Mouse (Mus musculus) embryonic facial prominence, embryonic 13.5 days (tissue): ENCODE measurements around the gene Pitx3. TPM values are rescaled to one million over a fixed set of nuclear protein-coding genes. Genes with fewer than 3 reads are reported as not detected.
A peak's percentile ranks its signal among the peaks of the same experiment; 100 is the strongest.
"Not testable (repeated sequence)": the region's sequence is repeated elsewhere in the genome, so short reads cannot be mapped to it uniquely, and the experiment has no call there.

Experiments used
- ATAC-seq: fragments of 200-750 bp; cut with Nextera tagmentation; 2 replicates; pipeline ENCODE4 v1.8.0; 2017; ENCODE audit warnings: low read depth; ENCODE audit not compliant: insufficient number of reproducible peaks, insufficient read depth, low FRiP score, low TSS enrichment
- H3K27ac ChIP-seq: fragments of 300-500 bp; sonication (generic); 2 replicates; pipeline ENCODE4 v1.5.1; 2015; ENCODE audit warnings: moderate library complexity, mild to moderate bottlenecking, inconsistent platforms
- H3K27me3 ChIP-seq: fragments of 300-500 bp; sonication (generic); 2 replicates; pipeline ENCODE4 v1.6.1; 2015; ENCODE audit warnings: mild to moderate bottlenecking, inconsistent platforms
- H3K36me3 ChIP-seq: fragments of 300-500 bp; sonication (generic); 2 replicates; pipeline ENCODE4 v1.6.1; 2015; ENCODE audit warnings: mild to moderate bottlenecking, inconsistent platforms
- H3K4me1 ChIP-seq: fragments of 300-500 bp; sonication (generic); 2 replicates; pipeline ENCODE4 v1.6.1; 2015; ENCODE audit warnings: inconsistent platforms
- H3K4me2 ChIP-seq: fragments of 300-500 bp; sonication (generic); 2 replicates; pipeline ENCODE4 v1.6.1; 2015; ENCODE audit warnings: moderate library complexity, mild to moderate bottlenecking, inconsistent platforms
- H3K4me3 ChIP-seq: fragments of 300-500 bp; sonication (generic); 2 replicates; pipeline ENCODE4 v1.5.1; 2015; ENCODE audit warnings: mild to moderate bottlenecking, inconsistent platforms
- H3K9ac ChIP-seq: fragments of 300-500 bp; sonication (generic); 2 replicates; pipeline ENCODE4 v1.6.1; 2015; ENCODE audit warnings: mild to moderate bottlenecking, inconsistent platforms
- H3K9me3 ChIP-seq: fragments of 300-500 bp; sonication (generic); 2 replicates; pipeline ENCODE4 v1.6.1; 2016; ENCODE audit warnings: inconsistent platforms
- WGBS: fragments of 180-500 bp; shearing (Covaris S2); methylation state at CpG from one replicate; pipeline ENCODE4 v1.1.7; 2015; ENCODE audit warnings: mixed read lengths; 5-methylcytosine and 5-hydroxymethylcytosine counted together
- polyA plus RNA-seq: library from polyadenylated mRNA; unstranded; fragments of >200 nt; fragmentation: Nextera tagmentation; extraction: Ambion mirVana; gene quantifications from 2 replicates; pipeline ENCODE4 v1.2.1, GENCODE M21; 2015

Pitx3 gene
- polyA plus RNA-seq, 1 experiment from 2014 or later = 2.5 TPM

GRCm38 (mm10) chr19:46131283-46131682, 16.8 kb downstream of the Pitx3 start:
- H3K9me3 ChIP-seq = no peaks in the 10 kb centered on the region
- WGBS = 6% methylated on average over 8 of the region's 8 CpGs
- ATAC-seq = no peak
- no peaks in the 10 kb centered on the region for H3K36me3 ChIP-seq
- peaks cover 16% of the 10 kb centered on the region for H3K4me1 ChIP-seq
- H3K4me3 ChIP-seq = peak overlapping the region; percentile 32
- no peak overlapping the region for H3K9ac ChIP-seq
- H3K27ac ChIP-seq = no peak overlapping the region
- H3K27me3 ChIP-seq = peaks cover 73% of the 10 kb centered on the region
- peak overlapping the region; percentile 52 for H3K4me2 ChIP-seq

- H3K27ac ChIP-seq, H3K9me3 ChIP-seq, H3K36me3 ChIP-seq, ATAC-seq, H3K4me1 ChIP-seq, H3K4me2 ChIP-seq, H3K9ac ChIP-seq, H3K4me3 ChIP-seq: not testable (repeated sequence)
- H3K27me3 ChIP-seq = peaks cover 59% of the 10 kb centered on the region
- 77% methylated on average over 6 of the region's 6 CpGs for WGBS
Measured at GRCm38 (mm10) chr19:46129737-46130136, 18.4 kb downstream of the Pitx3 start.

GRCm38 (mm10) chr19:46126301-46126700, 21.8 kb downstream of the Pitx3 start:
- no peak overlapping the region for H3K27ac ChIP-seq
- H3K27me3 ChIP-seq = peaks cover 28% of the 10 kb centered on the region
- H3K9me3 ChIP-seq = no peaks in the 10 kb centered on the region
- no peaks in the 10 kb centered on the region for H3K4me1 ChIP-seq
- no peak overlapping the region for H3K4me3 ChIP-seq
- H3K9ac ChIP-seq = no peak overlapping the region
- H3K4me2 ChIP-seq = no peak overlapping the region
- WGBS = 85% methylated on average over 4 of the region's 4 CpGs
- no peaks in the 10 kb centered on the region for H3K36me3 ChIP-seq
- ATAC-seq = no peak

GRCm38 (mm10) chr19:46124651-46125050, 23.5 kb downstream of the Pitx3 start:
- no peak overlapping the region for H3K9ac ChIP-seq
- ATAC-seq = no peak
- no peak overlapping the region for H3K27ac ChIP-seq
- no peaks in the 10 kb centered on the region for H3K4me1 ChIP-seq
- H3K27me3 ChIP-seq = peaks cover 14% of the 10 kb centered on the region; the same call in 1 of the 2 replicates
- H3K9me3 ChIP-seq = no peaks in the 10 kb centered on the region
- H3K36me3 ChIP-seq = no peaks in the 10 kb centered on the region
- no peak overlapping the region for H3K4me2 ChIP-seq
- H3K4me3 ChIP-seq = no peak overlapping the region

- Histone ChIP-seq H3K9me3 (no peaks in the 10 kb centered on the region), H3K27ac (no peak overlapping the region), H3K36me3 (no peaks in the 10 kb centered on the region), H3K27me3 (peaks cover 14% of the 10 kb centered on the region; the same call in 1 of the 2 replicates), H3K4me3 (no peak overlapping the region), H3K9ac (no peak overlapping the region), H3K4me1 (no peaks in the 10 kb centered on the region), H3K4me2 (no peak overlapping the region)
- ATAC-seq = no peak
- 82% methylated on average over 3 of the region's 3 CpGs for WGBS
Measured at GRCm38 (mm10) chr19:46123876-46124275, 24.2 kb downstream of the Pitx3 start.

GRCm38 (mm10) chr19:46120872-46121271, 27.3 kb downstream of the Pitx3 start:
- no peaks in the 10 kb centered on the region for H3K9me3 ChIP-seq
- no peaks in the 10 kb centered on the region for H3K36me3 ChIP-seq
- no peak overlapping the region for H3K27ac ChIP-seq
- 70% methylated on average over 6 of the region's 6 CpGs for WGBS
- 0 out of 2 replicates have a peak, but pooled peaks cover 3% of the 10 kb centered on the region for H3K27me3 ChIP-seq
- no peak for ATAC-seq
- no peak overlapping the region for H3K9ac ChIP-seq
- H3K4me1 ChIP-seq = no peaks in the 10 kb centered on the region
- no peak overlapping the region for H3K4me3 ChIP-seq
- no peak overlapping the region for H3K4me2 ChIP-seq

DNA sequence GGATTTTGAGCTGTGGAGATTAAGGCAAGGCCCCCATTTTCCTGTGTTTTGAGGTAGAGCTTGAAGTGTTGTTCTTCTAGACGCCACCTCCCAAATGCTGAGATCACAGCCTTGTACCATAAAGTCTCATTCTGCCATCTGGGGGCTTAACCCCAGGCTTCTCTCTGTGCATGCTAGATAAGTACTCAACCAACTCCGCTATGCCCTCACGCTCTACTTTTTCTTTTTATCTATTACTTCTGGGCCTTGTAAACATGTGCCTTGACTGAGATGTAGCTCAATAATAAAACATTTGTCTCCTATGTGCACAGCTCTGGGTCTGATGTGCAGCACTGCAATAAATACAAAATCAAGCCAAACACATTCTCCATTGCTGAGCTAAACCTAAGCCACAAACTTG, 28.7 kb downstream of the Pitx3 start:
- H3K4me1 ChIP-seq = no peaks in the 10 kb centered on the region
- H3K4me2 ChIP-seq = no peak overlapping the region
- no peaks in the 10 kb centered on the region for H3K36me3 ChIP-seq
- 86% methylated on average over 3 of the region's 3 CpGs for WGBS
- no peaks in the 10 kb centered on the region for H3K9me3 ChIP-seq
- H3K27me3 ChIP-seq = 0 out of 2 replicates have a peak, but pooled peaks cover 3% of the 10 kb centered on the region
- no peak overlapping the region for H3K27ac ChIP-seq
- ATAC-seq = no peak
- no peak overlapping the region for H3K4me3 ChIP-seq
- no peak overlapping the region for H3K9ac ChIP-seq

DNA sequence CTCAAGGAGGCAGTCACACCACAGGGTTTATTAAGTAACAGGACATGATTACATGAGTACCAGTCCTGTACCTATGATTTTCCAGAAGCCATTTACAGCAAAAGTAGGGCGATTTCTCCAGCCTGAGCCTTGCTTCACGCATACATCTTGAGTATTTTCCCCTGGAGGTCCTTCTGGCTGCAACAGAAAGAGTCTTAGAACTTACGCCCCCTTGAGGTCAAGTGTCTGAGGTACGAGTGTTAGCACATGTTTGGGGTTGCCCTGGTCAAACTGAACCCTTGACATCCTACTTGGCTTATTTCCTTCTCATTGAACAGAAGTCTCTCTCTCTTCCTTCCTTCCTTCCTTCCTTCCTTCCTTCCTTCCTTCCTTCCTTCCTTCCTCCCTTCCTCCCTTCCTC, 33.5 kb downstream of the Pitx3 start:
- H3K4me3 ChIP-seq = no peak overlapping the region
- no peak overlapping the region for H3K27ac ChIP-seq
- no peak overlapping the region for H3K4me2 ChIP-seq
- ATAC-seq = no peak
- no peak overlapping the region for H3K9ac ChIP-seq
- no peaks in the 10 kb centered on the region for H3K27me3 ChIP-seq
- WGBS = 55% methylated on average over 4 of the region's 4 CpGs
- H3K9me3 ChIP-seq = no peaks in the 10 kb centered on the region
- H3K36me3 ChIP-seq = no peaks in the 10 kb centered on the region
- H3K4me1 ChIP-seq = no peaks in the 10 kb centered on the region

DNA sequence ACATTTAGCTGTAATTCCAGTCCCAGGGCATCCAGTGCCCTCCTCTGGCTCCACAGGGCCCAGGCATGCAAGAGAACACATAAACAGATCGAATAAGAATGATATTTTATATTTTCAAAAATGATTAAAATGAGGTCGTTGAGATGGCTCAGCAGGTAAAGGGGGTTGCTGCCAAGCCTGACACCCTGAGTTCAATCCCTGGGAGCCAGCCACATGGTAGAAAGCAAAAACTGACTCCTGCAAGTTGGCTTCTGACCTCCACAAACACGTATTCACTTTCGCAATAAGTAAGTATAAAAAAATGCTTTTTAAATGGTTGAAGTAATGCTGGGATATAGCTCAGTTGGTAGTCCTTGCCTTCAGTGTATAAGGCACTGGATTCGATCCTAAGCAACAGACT, 37.3 kb downstream of the Pitx3 start:
- Histone ChIP-seq H3K4me3 (no peak overlapping the region), H3K27me3 (no peaks in the 10 kb centered on the region), H3K4me1 (no peaks in the 10 kb centered on the region), H3K27ac (no peak overlapping the region), H3K36me3 (no peaks in the 10 kb centered on the region), H3K9me3 (no peaks in the 10 kb centered on the region), H3K4me2 (no peak overlapping the region), H3K9ac (no peak overlapping the region)
- 81% methylated on average over 5 of the region's 5 CpGs for WGBS
- no peak for ATAC-seq

DNA sequence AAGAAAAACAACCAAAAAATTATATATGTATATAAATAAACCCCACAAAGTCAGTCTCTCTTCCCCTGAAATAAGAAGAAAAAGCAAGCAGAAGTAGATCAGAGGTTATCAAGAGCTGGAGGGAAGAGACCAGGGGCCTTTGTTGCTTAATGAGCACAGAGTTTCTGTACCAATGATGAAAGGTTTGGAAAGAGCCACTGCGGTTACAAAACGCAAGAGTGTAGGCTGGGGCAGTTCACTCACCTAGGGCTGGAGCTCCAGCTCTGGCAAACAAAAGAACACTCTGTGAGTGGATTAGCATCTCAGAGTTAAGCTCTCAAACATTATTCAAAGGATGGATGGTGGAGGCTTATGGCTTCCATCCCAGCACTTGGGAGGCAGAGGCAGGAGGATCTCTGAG, 37.9 kb downstream of the Pitx3 start:
- H3K9ac ChIP-seq = no peak overlapping the region
- H3K9me3 ChIP-seq = no peaks in the 10 kb centered on the region
- no peaks in the 10 kb centered on the region for H3K27me3 ChIP-seq
- no peaks in the 10 kb centered on the region for H3K4me1 ChIP-seq
- WGBS = 80% methylated on average over 2 of the region's 2 CpGs
- H3K36me3 ChIP-seq = no peaks in the 10 kb centered on the region
- H3K4me3 ChIP-seq = no peak overlapping the region
- H3K27ac ChIP-seq = no peak overlapping the region
- H3K4me2 ChIP-seq = no peak overlapping the region
- no peak for ATAC-seq

DNA sequence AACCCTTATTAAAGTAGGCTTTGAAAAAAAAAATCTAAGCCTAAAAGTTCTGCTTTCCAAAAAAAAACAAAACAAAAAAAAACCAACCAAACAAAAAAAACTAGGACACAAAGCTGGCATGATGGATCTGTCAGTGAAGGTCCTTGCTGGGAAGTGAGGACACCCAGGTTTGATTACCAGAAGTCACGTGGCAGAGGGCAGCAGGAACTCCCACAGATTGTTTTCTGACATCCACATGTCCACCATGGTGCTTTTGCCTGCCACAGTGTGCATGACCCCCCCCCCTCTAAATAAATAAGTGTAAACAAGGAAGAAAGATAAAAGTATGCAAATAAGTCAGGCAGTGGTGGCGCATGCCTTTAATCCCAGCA, 44.0 kb downstream of the Pitx3 start:
- H3K36me3 ChIP-seq = no peaks in the 10 kb centered on the region
- H3K9ac ChIP-seq = no peak overlapping the region
- no peaks in the 10 kb centered on the region for H3K9me3 ChIP-seq
- WGBS = 79% methylated on average over 2 of the region's 2 CpGs
- no peaks in the 10 kb centered on the region for H3K4me1 ChIP-seq
- H3K27me3 ChIP-seq = no peaks in the 10 kb centered on the region
- H3K27ac ChIP-seq = no peak overlapping the region
- H3K4me3 ChIP-seq = no peak overlapping the region
- H3K4me2 ChIP-seq = no peak overlapping the region
- no peak for ATAC-seq

GRCm38 (mm10) chr19:46103437-46104186, 44.5 kb downstream of the Pitx3 start:
- Histone ChIP-seq H3K9ac (no peak overlapping the region), H3K36me3 (no peaks in the 10 kb centered on the region), H3K4me2 (no peak overlapping the region), H3K27me3 (no peaks in the 10 kb centered on the region), H3K9me3 (no peaks in the 10 kb centered on the region), H3K4me3 (no peak overlapping the region), H3K27ac (no peak overlapping the region), H3K4me1 (no peaks in the 10 kb centered on the region)
- WGBS = 85% methylated on average over 6 of the region's 6 CpGs
- no peak for ATAC-seq
